Mouse (Mus musculus) CH12.LX (cell line): ENCODE results near the gene Tmem138.

Experiments used
- CTCF ChIP-seq, 2 experiments: IDR thresholded peaks in 1 of 2; conservative IDR thresholded peaks in 1 of 2; 2 replicates each; pipeline ENCODE4 v1.5.1; 2011 to 2012; ENCODE audit warnings: low read depth in 2 of 2, low read length in 2 of 2, improper control_type of control experiment in 1 of 2, inconsistent platforms in 1 of 2, mild to moderate bottlenecking in 1 of 2, moderate library complexity in 1 of 2
- KAT2A ChIP-seq: IDR thresholded peaks from 2 replicates; pipeline ENCODE4 v1.6.1; 2012; ENCODE audit warnings: low read length, improper control_type of control experiment, inconsistent platforms; ENCODE audit not compliant: insufficient replicate concordance
- MAX ChIP-seq: IDR thresholded peaks from 2 replicates; pipeline ENCODE4 v1.6.1; 2011; ENCODE audit warnings: low read length, improper control_type of control experiment
- MXI1 ChIP-seq: IDR thresholded peaks from 2 replicates; pipeline ENCODE4 v1.6.1; 2011; ENCODE audit warnings: mild to moderate bottlenecking, low read depth, low read length, improper control_type of control experiment
- POLR2A ChIP-seq: IDR thresholded peaks from 2 replicates; pipeline ENCODE4 v1.6.1; 2011; ENCODE audit warnings: low read depth, mild to moderate bottlenecking, improper control_type of control experiment, low read length
- TCF12 ChIP-seq: IDR thresholded peaks from 2 replicates; pipeline ENCODE4 v1.6.1; 2014; ENCODE audit warnings: low read depth, mild to moderate bottlenecking, inconsistent platforms, low read length, improper control_type of control experiment
- USF1 ChIP-seq: IDR thresholded peaks from 2 replicates; pipeline ENCODE4 v1.6.1; 2014; ENCODE audit warnings: low read depth, mild to moderate bottlenecking, inconsistent platforms, low read length, improper control_type of control experiment
- USF2 ChIP-seq: conservative IDR thresholded peaks from 2 replicates; pipeline ENCODE4 v1.6.1; 2011; ENCODE audit warnings: low read depth, low read length, improper control_type of control experiment

DNA sequence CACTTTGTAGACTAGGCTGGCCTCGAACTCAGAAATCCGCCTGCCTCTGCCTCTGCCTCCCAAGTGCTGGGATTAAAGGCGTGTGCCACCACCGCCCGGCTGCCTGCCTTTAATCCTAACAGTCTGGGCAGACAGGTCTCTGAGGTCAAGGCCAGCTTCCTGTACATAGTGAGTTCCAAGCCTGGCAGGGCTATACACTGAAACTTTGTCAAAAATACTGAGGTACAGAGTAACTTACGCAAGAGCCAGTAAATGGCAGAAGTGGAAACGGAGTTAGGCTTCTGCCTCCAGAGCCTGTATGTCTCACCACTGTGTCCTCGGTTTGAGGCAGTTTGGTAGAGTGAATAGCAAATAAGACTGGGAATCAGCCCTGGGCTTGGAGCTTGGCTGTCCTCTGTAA is 10.1 kb upstream of the Tmem138 start:
- TF ChIP-seq MAX (no peak), POLR2A (no peak), CTCF (conservative IDR thresholded peaks at IDR 0.05 in 1 of 2, IDR thresholded peaks at IDR 0.05 in 1 of 2; ENCODE audit: low read depth in 2 of 2, low read length in 2 of 2) (no peak), USF2 (no peak), MXI1 (no peak), TCF12 (no peak), USF1 (no peak), KAT2A (no peak)
